Mouse (Mus musculus): ENCODE results near the gene Cux2. TPM values are rescaled to one million over a fixed set of nuclear protein-coding genes. Genes with fewer than 3 reads are reported as not detected.

The Cux2 gene
- polyA plus RNA-seq, 1 experiment from 2014 or later, result 23.8 TPM

GRCm38 (mm10) chr5:122032471-122033166, 17.3 kb downstream of the Cux2 start:
- peaks cover 20% of the 10 kb centered on the region for H3K4me1 ChIP-seq (replicated peaks)
- ATAC-seq, result peak; percentile 65; the same call in 1 of the 2 replicates
- no peak overlapping the region for H3K4me3 ChIP-seq (replicated peaks)
- H3K36me3 ChIP-seq, result peaks cover 25% of the 10 kb centered on the region
- no peaks in the 10 kb centered on the region for H3K27me3 ChIP-seq
- no peak overlapping the region for H3K9ac ChIP-seq (replicated peaks)
- H3K9me3 ChIP-seq, result peaks cover 7% of the 10 kb centered on the region
- 33% methylated on average over 19 of the region's 19 CpGs for WGBS
- no peak overlapping the region for H3K4me2 ChIP-seq (replicated peaks)
- peak overlapping the region; percentile 40; the same call in 1 of the 2 replicates for H3K27ac ChIP-seq

GRCm38 (mm10) chr5:122031146-122031545, 18.8 kb downstream of the Cux2 start:
- Histone ChIP-seq H3K9me3 (no peaks in the 10 kb centered on the region), H3K27me3 (no peaks in the 10 kb centered on the region), H3K4me2 (replicated peaks) (no peak overlapping the region), H3K9ac (replicated peaks) (no peak overlapping the region), H3K4me1 (replicated peaks) (peaks cover 20% of the 10 kb centered on the region), H3K4me3 (replicated peaks) (no peak overlapping the region), H3K36me3 (peaks cover 11% of the 10 kb centered on the region), H3K27ac (no peak overlapping the region)
- 69% methylated on average over 12 of the region's 12 CpGs for WGBS
- no peak for ATAC-seq

- no peak overlapping the region for H3K9ac ChIP-seq (replicated peaks)
- peaks cover 6% of the 10 kb centered on the region for H3K36me3 ChIP-seq
- no peaks in the 10 kb centered on the region for H3K27me3 ChIP-seq
- peaks cover 20% of the 10 kb centered on the region for H3K4me1 ChIP-seq (replicated peaks)
- no peak overlapping the region for H3K4me2 ChIP-seq (replicated peaks)
- H3K9me3 ChIP-seq, result no peaks in the 10 kb centered on the region
- H3K4me3 ChIP-seq (replicated peaks), result no peak overlapping the region
- WGBS, result 69% methylated on average over 9 of the region's 11 CpGs
- ATAC-seq, result no peak
- no peak overlapping the region for H3K27ac ChIP-seq
Observed at GRCm38 (mm10) chr5:122030640-122031039, 19.3 kb downstream of the Cux2 start.

GRCm38 (mm10) chr5:122026771-122027170, 23.1 kb downstream of the Cux2 start:
- Histone ChIP-seq H3K9me3 (peaks cover 9% of the 10 kb centered on the region), H3K27ac (no peak overlapping the region), H3K4me3 (replicated peaks) (no peak overlapping the region), H3K4me1 (replicated peaks) (peaks cover 3% of the 10 kb centered on the region), H3K9ac (replicated peaks) (no peak overlapping the region), H3K36me3 (peaks cover 12% of the 10 kb centered on the region), H3K4me2 (replicated peaks) (no peak overlapping the region), H3K27me3 (no peaks in the 10 kb centered on the region)
- no peak for ATAC-seq
- WGBS, result 81% methylated on average over 9 of the region's 9 CpGs

GRCm38 (mm10) chr5:122026284-122026683, 23.6 kb downstream of the Cux2 start:
- H3K4me2 ChIP-seq (replicated peaks), result no peak overlapping the region
- H3K36me3 ChIP-seq, result peaks cover 12% of the 10 kb centered on the region
- no peak overlapping the region for H3K27ac ChIP-seq
- 79% methylated on average over 7 of the region's 7 CpGs for WGBS
- H3K9me3 ChIP-seq, result peaks cover 9% of the 10 kb centered on the region
- no peaks in the 10 kb centered on the region for H3K27me3 ChIP-seq
- no peak overlapping the region for H3K9ac ChIP-seq (replicated peaks)
- no peak for ATAC-seq
- no peak overlapping the region for H3K4me3 ChIP-seq (replicated peaks)
- no peaks in the 10 kb centered on the region for H3K4me1 ChIP-seq (replicated peaks)

GRCm38 (mm10) chr5:122025117-122025516, 24.8 kb downstream of the Cux2 start:
- 94% methylated on average over 11 of the region's 11 CpGs for WGBS
- H3K27ac ChIP-seq, result no peak overlapping the region
- peaks cover 15% of the 10 kb centered on the region for H3K36me3 ChIP-seq
- no peaks in the 10 kb centered on the region for H3K4me1 ChIP-seq (replicated peaks)
- H3K4me3 ChIP-seq (replicated peaks), result no peak overlapping the region
- H3K27me3 ChIP-seq, result no peaks in the 10 kb centered on the region
- H3K9me3 ChIP-seq, result peaks cover 9% of the 10 kb centered on the region
- ATAC-seq, result no peak
- no peak overlapping the region for H3K4me2 ChIP-seq (replicated peaks)
- no peak overlapping the region for H3K9ac ChIP-seq (replicated peaks)

GRCm38 (mm10) chr5:122019288-122019687, 30.6 kb downstream of the Cux2 start:
- Histone ChIP-seq H3K36me3 (peaks cover 15% of the 10 kb centered on the region), H3K9me3 (peaks cover 9% of the 10 kb centered on the region), H3K4me2 (replicated peaks) (no peak overlapping the region), H3K4me3 (replicated peaks) (no peak overlapping the region), H3K27ac (peak overlapping the region; percentile 44; the same call in 1 of the 2 replicates), H3K27me3 (no peaks in the 10 kb centered on the region), H3K9ac (replicated peaks) (no peak overlapping the region; the same call in 1 of the 2 replicates), H3K4me1 (replicated peaks) (peaks cover 44% of the 10 kb centered on the region)
- WGBS, result 78% methylated on average over 17 of the region's 17 CpGs
- ATAC-seq, result no peak

GRCm38 (mm10) chr5:122017778-122018177, 32.1 kb downstream of the Cux2 start:
- Histone ChIP-seq H3K27ac (peak overlapping the region; percentile 68), H3K4me3 (replicated peaks) (no peak overlapping the region), H3K4me1 (replicated peaks) (peaks cover 44% of the 10 kb centered on the region), H3K4me2 (replicated peaks) (no peak overlapping the region), H3K9me3 (peaks cover 7% of the 10 kb centered on the region), H3K9ac (replicated peaks) (0 out of 2 replicates have a peak overlapping the region, but pooled peaks have one; percentile 16), H3K36me3 (peaks cover 11% of the 10 kb centered on the region), H3K27me3 (no peaks in the 10 kb centered on the region)
- 56% methylated on average over 9 of the region's 9 CpGs for WGBS
- ATAC-seq, result peak; percentile 48; the same call in 1 of the 2 replicates

- H3K4me2 ChIP-seq (replicated peaks), result no peak overlapping the region
- peak; percentile 56 for ATAC-seq
Observed at GRCm38 (mm10) chr5:122017269-122017668, 32.6 kb downstream of the Cux2 start.

GRCm38 (mm10) chr5:122016744-122017143, 33.2 kb downstream of the Cux2 start:
- H3K9ac ChIP-seq (replicated peaks), result no peak overlapping the region
- no peaks in the 10 kb centered on the region for H3K27me3 ChIP-seq
- H3K9me3 ChIP-seq, result no peaks in the 10 kb centered on the region
- peaks cover 2% of the 10 kb centered on the region; the same call in 1 of the 2 replicates for H3K36me3 ChIP-seq
- H3K27ac ChIP-seq, result peak overlapping the region; percentile 68; the same call in 1 of the 2 replicates
- peaks cover 44% of the 10 kb centered on the region for H3K4me1 ChIP-seq (replicated peaks)
- WGBS, result 80% methylated on average over 6 of the region's 6 CpGs
- no peak overlapping the region for H3K4me3 ChIP-seq (replicated peaks)
- no peak overlapping the region for H3K4me2 ChIP-seq (replicated peaks)
- ATAC-seq, result no peak

More at GRCm38 (mm10) chr5:122017269-122017668, 32.6 kb downstream of the Cux2 start:
- Histone ChIP-seq H3K36me3 (peaks cover 7% of the 10 kb centered on the region), H3K9ac (replicated peaks) (0 out of 2 replicates have a peak overlapping the region, but pooled peaks have one; percentile 16), H3K27ac (peak overlapping the region; percentile 68), H3K9me3 (0 out of 2 replicates have a peak, but pooled peaks cover 2% of the 10 kb centered on the region), H3K4me1 (replicated peaks) (peaks cover 44% of the 10 kb centered on the region), H3K27me3 (no peaks in the 10 kb centered on the region), H3K4me3 (replicated peaks) (no peak overlapping the region)
- WGBS, result 42% methylated on average over 13 of the region's 13 CpGs

- no peak overlapping the region for H3K4me3 ChIP-seq (replicated peaks)
- H3K4me1 ChIP-seq (replicated peaks), result peaks cover 50% of the 10 kb centered on the region
- WGBS, result 65% methylated on average over 17 of the region's 17 CpGs
- no peaks in the 10 kb centered on the region for H3K9me3 ChIP-seq
- no peak overlapping the region for H3K4me2 ChIP-seq (replicated peaks)
- H3K27me3 ChIP-seq, result no peaks in the 10 kb centered on the region
- no peak overlapping the region for H3K27ac ChIP-seq
- no peak overlapping the region for H3K9ac ChIP-seq (replicated peaks)
- H3K36me3 ChIP-seq, result 0 out of 2 replicates have a peak, but pooled peaks cover 5% of the 10 kb centered on the region
- ATAC-seq, result no peak
Observed at GRCm38 (mm10) chr5:122015149-122015548, 34.8 kb downstream of the Cux2 start.

- H3K36me3 ChIP-seq, result 0 out of 2 replicates have a peak, but pooled peaks cover 7% of the 10 kb centered on the region
- no peaks in the 10 kb centered on the region for H3K27me3 ChIP-seq
- WGBS, result 84% methylated on average over 8 of the region's 8 CpGs
- H3K4me3 ChIP-seq (replicated peaks), result no peak overlapping the region
- H3K9me3 ChIP-seq, result no peaks in the 10 kb centered on the region
- H3K4me2 ChIP-seq (replicated peaks), result no peak overlapping the region
- no peak for ATAC-seq
- H3K9ac ChIP-seq (replicated peaks), result no peak overlapping the region
- H3K4me1 ChIP-seq (replicated peaks), result peaks cover 49% of the 10 kb centered on the region
- H3K27ac ChIP-seq, result no peak overlapping the region
Observed at GRCm38 (mm10) chr5:122014671-122015070, 35.2 kb downstream of the Cux2 start.

Data from midbrain, embryonic 13.5 days (tissue).